Comparison of ENCODE assay signal across 9 mouse cellular contexts in genomic region chr2:32430701-32431676, GRCm38 (mm10). TPM values are rescaled to one million over a fixed set of nuclear protein-coding genes. Genes with fewer than 3 reads are reported as not detected.
DNase-seq lines count a peak whose midpoint lies in the region; ATAC-seq and TF ChIP-seq lines count a peak whose summit lies in the region.
"Had no signal": no experiment of that assay in that cellular context is flagged by ENCODE, and none has a peak within 500 bp of the region (broad histone marks: within the 10 kb centered on the region; RNA-seq: fewer than 3 reads in every experiment).

No protein-coding gene starts in this region.

- no peaks in the 10 kb centered on the region for H3K9me3 ChIP-seq in ES-E14 (ENCODE audit: control insufficient read depth, insufficient read depth, low read depth, low read length)
- H3K9me3 ChIP-seq in lung, embryonic 16.5 days (ENCODE audit: control insufficient read depth, low read length): no peaks in the 10 kb centered on the region
- H3K9me3 ChIP-seq: G1E had no signal

- H3K4me1 ChIP-seq in ES-E14 (ENCODE audit: control insufficient read depth in 2 of 2, insufficient read depth in 2 of 2, low read length in 2 of 2, poor library complexity in 1 of 2): peaks cover 2% of the 10 kb centered on the region in 2 experiments; a peak in 1 of 4 replicates
- H3K4me1 ChIP-seq in lung, embryonic 16.5 days (replicated peaks; ENCODE audit: control insufficient read depth, insufficient read depth, low read length): peaks cover 45% of the 10 kb centered on the region

- H3K36me3 ChIP-seq in ES-E14 (ENCODE audit: control insufficient read depth, insufficient read depth, low read length, poor library complexity, severe bottlenecking): no peaks in the 10 kb centered on the region
- H3K36me3 ChIP-seq in lung, embryonic 16.5 days (ENCODE audit: control insufficient read depth, insufficient read depth, low read length): no peaks in the 10 kb centered on the region

- peak; percentile 82 for ATAC-seq in lung, embryonic 16.5 days (ENCODE audit: low read depth)
- no peak for ATAC-seq in activated CD4-positive, CD25-positive, alpha-beta regulatory T cell, adult 4 months

- H3K4me2 ChIP-seq in lung, embryonic 16.5 days (ENCODE audit: low read depth, low read length): peak overlapping the region; percentile 58

- H3K4me3 ChIP-seq in ES-E14 (ENCODE audit: insufficient read depth in 1 of 2, low read depth in 1 of 2, low read length in 2 of 2, poor library complexity in 1 of 2, severe bottlenecking in 1 of 2): peak overlapping the region; percentile 15 to 62; a peak in 3 of 4 replicates
- H3K4me3 ChIP-seq in lung, embryonic 16.5 days (ENCODE audit: low read length): peak overlapping the region; percentile 46

- in situ Hi-C loops in ES-E14 (cut with MboI; ENCODE audit: low sequenced_read_pairs in 2 of 2, unreplicated experiment in 2 of 2): no loop called here

- 7% methylated on average over 18 of the region's 18 CpGs for WGBS in lung, embryonic 16.5 days

- no peaks in the 10 kb centered on the region for H3K27me3 ChIP-seq in lung, embryonic 16.5 days (ENCODE audit: control insufficient read depth, insufficient read depth, low read depth, low read length)

- H3K9ac ChIP-seq in ES-E14 (ENCODE audit: insufficient read depth, low read depth, low read length, poor library complexity, severe bottlenecking): peak overlapping the region; percentile 24; the same call in 1 of the 2 replicates
- H3K9ac ChIP-seq in lung, embryonic 16.5 days (ENCODE audit: low read length): peak overlapping the region; percentile 57

- peak; percentile 54 for DNase-seq in ES-E14 (ENCODE audit: low read depth, low spot score)
- peak; percentile 96 for DNase-seq in cerebellum, adult 9-11 months
- DNase-seq in frontal cortex, adult 2 months (ENCODE audit: extremely low spot score in 1 of 2, low spot score in 1 of 2): peak; percentile 94
- DNase-seq in heart, postnatal 4 days: peak; percentile 80
- peak; percentile 80 for DNase-seq in layer of hippocampus, adult 9-10 months (ENCODE audit: low spot score)
- DNase-seq in right cerebral cortex, adult 18-20 months: peak; percentile 93

- no peak overlapping the region for H3K27ac ChIP-seq in ES-E14 (ENCODE audit: insufficient read depth, low read depth, low read length, poor library complexity, severe bottlenecking)
- peak overlapping the region; percentile 73 for H3K27ac ChIP-seq in lung, embryonic 16.5 days (ENCODE audit: low read length)

TF ChIP-seq in ES-E14, 5 proteins besides CTCF, POLR2A, EP300 and RAD21:
- TF ChIP-seq HCFC1 (IDR thresholded peaks at IDR 0.05; ENCODE audit: borderline replicate concordance, insufficient read depth, low read length): no peak
- 0 out of 2 replicates have a peak, but pooled peaks have one; percentile 57 for TF ChIP-seq CHD2 (IDR thresholded peaks at IDR 0.05; ENCODE audit: low read depth, low read length)

RNA-seq across cellular contexts. Expression of gene Naif1, which starts 19.3 kb away (rescaled TPM):
- total RNA-seq in ES-E14 (2012; rRNA removed): 2.1 and 2.5 TPM in 2 replicates
- polyA plus RNA-seq in frontal cortex, adult 2 months (2012; rRNA removed): 3.1 and 3.2 TPM in 2 replicates
- total RNA-seq in heart, postnatal 4 days (2021): 1 to 10 TPM; 3.5 to 3.6 TPM
- 6.5 and 6.8 TPM in 2 replicates for polyA plus RNA-seq in lung, embryonic 16.5 days (2015; fragmentation: Nextera tagmentation; extraction: Ambion mirVana)
- polyA plus RNA-seq in activated CD4-positive, CD25-positive, alpha-beta regulatory T cell, adult 4 months (2017; shearing (Covaris generic)): 1 to 10 TPM; 5.2 TPM

RNA-seq across cellular contexts. Expression of gene Slc25a25, which starts 20.3 kb away (rescaled TPM):
- 22.1 and 23.4 TPM in 2 replicates for total RNA-seq in ES-E14 (2012; rRNA removed)
- polyA plus RNA-seq in frontal cortex, adult 2 months (2012; rRNA removed): 44.3 and 49.9 TPM in 2 replicates
- total RNA-seq in heart, postnatal 4 days (2021): 10 to 100 TPM; 16.4 to 22.2 TPM
- 16.0 and 17.5 TPM in 2 replicates for polyA plus RNA-seq in lung, embryonic 16.5 days (2015; fragmentation: Nextera tagmentation; extraction: Ambion mirVana)
- 1 to 10 TPM; 3.3 to 4.0 TPM for polyA plus RNA-seq in activated CD4-positive, CD25-positive, alpha-beta regulatory T cell, adult 4 months (2017; shearing (Covaris generic))

RNA-seq across cellular contexts. Expression of gene Ptges2, which starts 35.3 kb away (rescaled TPM):
- total RNA-seq in ES-E14 (2012; rRNA removed): 24.9 and 30.7 TPM in 2 replicates
- polyA plus RNA-seq in frontal cortex, adult 2 months (2012; rRNA removed): 53.2 and 59.4 TPM in 2 replicates
- total RNA-seq in heart, postnatal 4 days (2021): 10 to 100 TPM; 59.7 to 60.2 TPM
- 20.6 and 23.9 TPM in 2 replicates for polyA plus RNA-seq in lung, embryonic 16.5 days (2015; fragmentation: Nextera tagmentation; extraction: Ambion mirVana)
- polyA plus RNA-seq in activated CD4-positive, CD25-positive, alpha-beta regulatory T cell, adult 4 months (2017; shearing (Covaris generic)): 1 to 10 TPM; 1.0 to 1.6 TPM

RNA-seq across cellular contexts. Expression of gene Lcn2, which starts 42.9 kb away (rescaled TPM):
- total RNA-seq in ES-E14 (2012; rRNA removed): not detected in 2 replicates
- polyA plus RNA-seq in frontal cortex, adult 2 months (2012; rRNA removed): 0.18 and 0.80 TPM in 2 replicates
- total RNA-seq in heart, postnatal 4 days (2021): 1 to 10 TPM; 3.1 to 3.4 TPM
- 1.8 and 5.6 TPM in 2 replicates for polyA plus RNA-seq in lung, embryonic 16.5 days (2015; fragmentation: Nextera tagmentation; extraction: Ambion mirVana)
- polyA plus RNA-seq in activated CD4-positive, CD25-positive, alpha-beta regulatory T cell, adult 4 months (2017; shearing (Covaris generic)): not detected
- total RNA-seq: G1E had no signal

RNA-seq across cellular contexts. Expression of gene 1110008P14Rik, which starts 49.3 kb away (rescaled TPM):
- 20.0 and 31.3 TPM in 2 replicates for total RNA-seq in ES-E14 (2012; rRNA removed)
- 396 and 571 TPM in 2 replicates for polyA plus RNA-seq in frontal cortex, adult 2 months (2012; rRNA removed)
- 10 to 100 TPM; 43.7 to 47.6 TPM for total RNA-seq in heart, postnatal 4 days (2021)
- 34.0 and 36.4 TPM in 2 replicates for polyA plus RNA-seq in lung, embryonic 16.5 days (2015; fragmentation: Nextera tagmentation; extraction: Ambion mirVana)
- 10 to 100 TPM; 70.3 to 75.4 TPM for polyA plus RNA-seq in activated CD4-positive, CD25-positive, alpha-beta regulatory T cell, adult 4 months (2017; shearing (Covaris generic))
